Mouse (Mus musculus) stomach, postnatal 0 days (tissue): ENCODE measurements around the gene Abcb9.

Experiments used
- CTCF ChIP-seq: IDR thresholded peaks from 2 replicates; pipeline ENCODE4 v1.5.1; 2016; ENCODE audit warnings: antibody characterized with exemption, low read depth, mild to moderate bottlenecking, moderate library complexity
- EP300 ChIP-seq: optimal IDR thresholded peaks from 2 replicates; pipeline ENCODE3; 2016; ENCODE audit warnings: antibody characterized with exemption

GRCm38 (mm10) chr5:124036836-124037235, 58.8 kb downstream of the Abcb9 start:
- TF ChIP-seq CTCF: no peak
- TF ChIP-seq EP300: no peak
